Mouse (Mus musculus) bone marrow macrophage, adult 2 months (primary cell): ENCODE data around the gene Txndc17. TPM values are rescaled to one million over a fixed set of nuclear protein-coding genes. Genes with fewer than 3 reads are reported as not detected.

ENCODE experiments used
- H3K27ac ChIP-seq: 2 replicates; pipeline ENCODE4 v1.5.1; 2012; ENCODE audit warnings: low read depth, low read length; ENCODE audit not compliant: insufficient read depth
- H3K4me1 ChIP-seq: 2 replicates; pipeline ENCODE4 v1.6.1; 2012; ENCODE audit warnings: low read length; ENCODE audit not compliant: control insufficient read depth, insufficient read depth
- H3K4me3 ChIP-seq: 2 replicates; pipeline ENCODE4 v1.5.1; 2012; ENCODE audit warnings: mild to moderate bottlenecking, low read length, moderate library complexity; ENCODE audit not compliant: insufficient read depth
- CTCF ChIP-seq: IDR thresholded peaks from 2 replicates; pipeline ENCODE4 v1.5.1; 2012; ENCODE audit warnings: low read depth, mild to moderate bottlenecking, low read length, moderate library complexity
- POLR2A ChIP-seq: IDR thresholded peaks from 2 replicates; pipeline ENCODE4 v1.6.1; 2012; ENCODE audit warnings: mild to moderate bottlenecking, low read depth, low read length, borderline replicate concordance
- polyA plus RNA-seq: library from polyadenylated mRNA; stranded (reverse); fragments of >200 nt; gene quantifications from 2 replicates; pipeline ENCODE4 v1.2.4, GENCODE M21; 2012; ENCODE audit not compliant: missing spikeins, insufficient read depth, insufficient read length

Txndc17 gene
- polyA plus RNA-seq, 1 experiment = 168 TPM

- no peak overlapping the region for H3K4me3 ChIP-seq
- H3K4me1 ChIP-seq = peaks cover 9% of the 10 kb centered on the region
- no peak for TF ChIP-seq CTCF
- no peak for TF ChIP-seq POLR2A
- H3K27ac ChIP-seq = no peak overlapping the region
Observed at GRCm38 (mm10) chr11:72255629-72256028, 48.3 kb downstream of the Txndc17 start.

DNA sequence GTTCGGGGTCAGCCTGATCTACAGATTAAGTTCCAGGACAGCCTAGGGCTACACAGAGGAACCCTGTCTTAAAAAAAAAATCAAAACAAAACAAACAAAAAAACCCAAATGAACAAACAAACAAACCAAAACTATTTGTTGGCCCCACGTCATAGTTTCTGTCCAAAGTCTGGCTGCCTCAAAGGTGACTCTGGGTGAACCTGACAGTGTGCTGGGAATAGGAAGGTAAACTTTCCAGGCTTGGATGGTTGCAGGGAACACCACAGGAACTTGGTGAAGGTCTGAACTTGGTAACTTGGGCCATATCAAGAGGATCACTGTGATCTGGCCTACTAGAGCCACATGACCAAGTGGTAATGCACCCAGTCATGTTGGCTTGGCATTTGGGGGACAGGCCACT is 49.1 kb downstream of the Txndc17 start:
- TF ChIP-seq POLR2A (no peak), CTCF (no peak)
- Histone ChIP-seq H3K4me1 (peaks cover 9% of the 10 kb centered on the region), H3K4me3 (no peak overlapping the region), H3K27ac (no peak overlapping the region)

Other genes with a start within 250 kb of the Txndc17 start
- gene Aipl1, start 170.0 kb upstream of the Txndc17 start, polyA plus RNA-seq = 0.38 and 0.49 TPM in 2 replicates
- 26.8 and 34.3 TPM in 2 replicates for gene Pimreg, start 165.5 kb upstream of the Txndc17 start, polyA plus RNA-seq
- gene Pitpnm3, start 71.8 kb upstream of the Txndc17 start, polyA plus RNA-seq = not detected in 2 replicates
- gene Gm43951, start 707 bp upstream of the Txndc17 start, polyA plus RNA-seq = 0.31 and 1.0 TPM in 2 replicates
- 5.8 and 7.1 TPM in 2 replicates for gene 4933427D14Rik, start 88 bp upstream of the Txndc17 start, polyA plus RNA-seq
- gene Med31, start 8.0 kb downstream of the Txndc17 start, polyA plus RNA-seq = 10.0 and 11.0 TPM in 2 replicates
- gene Slc13a5, start 59.7 kb downstream of the Txndc17 start, polyA plus RNA-seq = not detected in 2 replicates
- gene Xaf1, start 94.1 kb downstream of the Txndc17 start, polyA plus RNA-seq = 135 and 148 TPM in 2 replicates
- 0.47 TPM in 1 of 2 replicates, not detected in the other for gene Fbxo39, start 106.9 kb downstream of the Txndc17 start, polyA plus RNA-seq
- not detected in 2 replicates for gene Tekt1, start 154.9 kb downstream of the Txndc17 start, polyA plus RNA-seq
- gene Smtnl2, start 204.2 kb downstream of the Txndc17 start, polyA plus RNA-seq = not detected in 2 replicates
- gene Ggt6, start 228.0 kb downstream of the Txndc17 start, polyA plus RNA-seq = not detected in 2 replicates
- 30.6 and 35.7 TPM in 2 replicates for gene Mybbp1a, start 233.8 kb downstream of the Txndc17 start, polyA plus RNA-seq